ENCODE assay signal across 25 mouse cellular contexts in the genomic region with DNA sequence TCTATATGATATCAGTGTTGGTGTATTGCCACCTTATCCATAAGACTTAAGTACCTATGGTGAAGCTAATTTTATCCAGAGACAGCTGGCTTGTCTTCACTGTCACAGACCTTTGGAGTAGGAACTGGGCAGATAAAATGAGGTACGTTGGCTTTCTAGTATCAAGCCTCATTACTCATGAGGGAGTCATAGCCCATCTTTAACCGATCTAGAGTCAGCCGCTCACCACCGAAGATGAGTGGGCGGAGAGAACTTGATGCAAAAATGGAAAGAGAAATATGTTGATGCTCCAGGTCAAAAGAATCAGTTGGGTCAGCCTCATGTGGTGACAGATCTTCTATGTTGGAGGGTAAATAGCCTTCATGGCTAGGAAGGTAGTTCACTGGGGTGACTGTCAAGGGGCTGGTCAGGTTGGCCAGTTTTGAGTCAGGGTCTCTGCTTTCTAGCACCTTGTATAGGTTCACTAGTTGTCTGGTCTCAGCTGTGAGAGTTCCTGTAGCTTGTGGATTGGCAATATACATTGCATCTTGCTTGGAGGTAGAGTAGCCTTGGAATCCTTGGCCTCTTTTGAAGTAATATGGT. TPM values are rescaled to one million over a fixed set of nuclear protein-coding genes. Genes with fewer than 3 reads are reported as not detected.
DNase-seq lines count a peak whose midpoint lies in the region; ATAC-seq and TF ChIP-seq lines count a peak whose summit lies in the region.
"Had no signal": no experiment of that assay in that cellular context is flagged by ENCODE, and none has a peak within 500 bp of the region (broad histone marks: within the 10 kb centered on the region; RNA-seq: fewer than 3 reads in every experiment).

No protein-coding gene starts in this region.

- H3K9me3 ChIP-seq in hindbrain, embryonic 11.5 days (ENCODE audit: control insufficient read depth, low read length), result no peaks in the 10 kb centered on the region
- H3K9me3 ChIP-seq in hindbrain, postnatal 0 days (ENCODE audit: low read length), result no peaks in the 10 kb centered on the region
- H3K9me3 ChIP-seq in midbrain, embryonic 11.5 days (ENCODE audit: control insufficient read depth, low read length), result no peaks in the 10 kb centered on the region
- no peaks in the 10 kb centered on the region for H3K9me3 ChIP-seq in midbrain, embryonic 14.5 days (ENCODE audit: control insufficient read depth, low read length)
- H3K9me3 ChIP-seq: heart, embryonic 13.5 days; hindbrain, embryonic 12.5 days; kidney, embryonic 15.5 days; midbrain, embryonic 15.5 days; neural tube, embryonic 13.5 days had no signal

- no peak overlapping the region for H3K9ac ChIP-seq in hindbrain, embryonic 11.5 days (ENCODE audit: low read depth, low read length)
- no peak overlapping the region for H3K9ac ChIP-seq in hindbrain, postnatal 0 days (replicated peaks; ENCODE audit: low read length)
- H3K9ac ChIP-seq in midbrain, embryonic 11.5 days (ENCODE audit: low read length), result no peak overlapping the region
- H3K9ac ChIP-seq in midbrain, embryonic 14.5 days (replicated peaks; ENCODE audit: low read length), result no peak overlapping the region
- H3K9ac ChIP-seq: heart, embryonic 13.5 days; hindbrain, embryonic 12.5 days; kidney, embryonic 15.5 days; liver, embryonic 14.5 days; midbrain, embryonic 15.5 days; neural tube, embryonic 13.5 days had no signal

- DNase-seq in hindbrain, embryonic 11.5 days (ENCODE audit: low spot score), result no peak
- DNase-seq in hindbrain, postnatal 0 days (ENCODE audit: low spot score), result no peak
- DNase-seq in midbrain, embryonic 11.5 days (ENCODE audit: low spot score, missing footprints), result no peak
- DNase-seq in midbrain, embryonic 14.5 days, result no peak
- no peak for DNase-seq in kidney, adult 18-20 months
- no peak for DNase-seq in right cerebral cortex, postnatal 36 days (ENCODE audit: low spot score in 2 of 2)
- DNase-seq: adrenal gland, adult 2 months; cerebellum, adult 11 months; cerebellum, adult 9-11 months; gastrocnemius, postnatal 10 days; heart, adult 11 months; heart, postnatal 14 days; kidney, postnatal 36 days; layer of hippocampus, postnatal 36 days; lung, postnatal 10 days had no signal

- no peak overlapping the region for H3ac ChIP-seq in myocyte (ENCODE audit: control insufficient read depth, insufficient read length)

- no peak for TF ChIP-seq CTCF in hindbrain, postnatal 0 days (IDR thresholded peaks at IDR 0.05; ENCODE audit: low read depth)

- 0 out of 2 replicates have a peak, but pooled peaks have one; percentile 13 for ATAC-seq in hindbrain, embryonic 11.5 days (ENCODE audit: low FRiP score)
- ATAC-seq in hindbrain, postnatal 0 days, result no peak
- 0 out of 2 replicates have a peak, but pooled peaks have one; percentile 9 for ATAC-seq in midbrain, embryonic 11.5 days (ENCODE audit: low FRiP score)
- ATAC-seq in midbrain, embryonic 14.5 days (ENCODE audit: low FRiP score, low TSS enrichment), result no peak
- peak; percentile 15 for ATAC-seq in inflammation-experienced regulatory T-cells, adult 6 months
- ATAC-seq: midbrain, embryonic 15.5 days; Patski had no signal

- TF ChIP-seq POLR2A in myocyte (IDR thresholded peaks at IDR 0.05; ENCODE audit: insufficient read length, low read depth), result no peak

- peaks cover 5% of the 10 kb centered on the region for H3K79me2 ChIP-seq in myocyte (ENCODE audit: control insufficient read depth, insufficient read depth)

- no peaks in the 10 kb centered on the region for H3K4me1 ChIP-seq in hindbrain, embryonic 11.5 days (replicated peaks; ENCODE audit: control insufficient read depth, insufficient read depth, low read length)
- H3K4me1 ChIP-seq in hindbrain, postnatal 0 days (ENCODE audit: insufficient read depth, low read length), result no peaks in the 10 kb centered on the region
- no peaks in the 10 kb centered on the region for H3K4me1 ChIP-seq in midbrain, embryonic 11.5 days (ENCODE audit: control insufficient read depth, insufficient read depth, low read length)
- H3K4me1 ChIP-seq in midbrain, embryonic 14.5 days (ENCODE audit: control insufficient read depth, insufficient read depth, low read length), result no peaks in the 10 kb centered on the region
- H3K4me1 ChIP-seq: hindbrain, embryonic 12.5 days; kidney, embryonic 15.5 days; midbrain, embryonic 15.5 days; neural tube, embryonic 13.5 days had no signal

- 91% methylated on average over 5 of the region's 5 CpGs for WGBS in hindbrain, embryonic 11.5 days
- 92% methylated on average over 5 of the region's 5 CpGs for WGBS in hindbrain, postnatal 0 days
- 92% methylated on average over 5 of the region's 5 CpGs for WGBS in midbrain, embryonic 11.5 days
- WGBS in midbrain, embryonic 14.5 days, result 93% methylated on average over 5 of the region's 5 CpGs

- no peaks in the 10 kb centered on the region for H3K27me3 ChIP-seq in hindbrain, embryonic 11.5 days (ENCODE audit: control insufficient read depth, insufficient read depth, low read length)
- no peaks in the 10 kb centered on the region for H3K27me3 ChIP-seq in hindbrain, postnatal 0 days (ENCODE audit: insufficient read depth, low read length)
- no peaks in the 10 kb centered on the region for H3K27me3 ChIP-seq in midbrain, embryonic 11.5 days (ENCODE audit: control insufficient read depth, insufficient read depth, low read length)
- H3K27me3 ChIP-seq in midbrain, embryonic 14.5 days (ENCODE audit: control insufficient read depth, insufficient read depth, low read length), result no peaks in the 10 kb centered on the region
- no peaks in the 10 kb centered on the region for H3K27me3 ChIP-seq in myocyte (ENCODE audit: control insufficient read depth, insufficient read depth, insufficient read length)
- H3K27me3 ChIP-seq: heart, embryonic 13.5 days; hindbrain, embryonic 12.5 days; kidney, embryonic 15.5 days; midbrain, embryonic 15.5 days; neural tube, embryonic 13.5 days; Patski had no signal

- no peak overlapping the region for H3K4me3 ChIP-seq in hindbrain, embryonic 11.5 days (ENCODE audit: low read depth, low read length)
- H3K4me3 ChIP-seq in hindbrain, postnatal 0 days (ENCODE audit: low read length), result no peak overlapping the region
- H3K4me3 ChIP-seq in midbrain, embryonic 11.5 days (ENCODE audit: low read depth, low read length), result no peak overlapping the region
- no peak overlapping the region for H3K4me3 ChIP-seq in midbrain, embryonic 14.5 days (replicated peaks; ENCODE audit: low read depth, low read length)
- H3K4me3 ChIP-seq in myocyte, result no peak overlapping the region
- H3K4me3 ChIP-seq: heart, embryonic 13.5 days; hindbrain, embryonic 12.5 days; kidney, embryonic 15.5 days; midbrain, embryonic 15.5 days; neural tube, embryonic 13.5 days had no signal

- H3K4me2 ChIP-seq in hindbrain, embryonic 11.5 days (replicated peaks; ENCODE audit: low read depth, low read length), result no peak overlapping the region
- no peak overlapping the region for H3K4me2 ChIP-seq in hindbrain, postnatal 0 days (ENCODE audit: low read depth, low read length)
- no peak overlapping the region for H3K4me2 ChIP-seq in midbrain, embryonic 11.5 days
- H3K4me2 ChIP-seq in midbrain, embryonic 14.5 days (ENCODE audit: low read length), result no peak overlapping the region
- no peak overlapping the region for H3K4me2 ChIP-seq in myocyte (ENCODE audit: low read depth)
- H3K4me2 ChIP-seq: heart, embryonic 13.5 days; hindbrain, embryonic 12.5 days; kidney, embryonic 15.5 days; midbrain, embryonic 15.5 days; neural tube, embryonic 13.5 days had no signal

- no peaks in the 10 kb centered on the region for H3K36me3 ChIP-seq in hindbrain, embryonic 11.5 days (ENCODE audit: control insufficient read depth, insufficient read depth, low read length)
- H3K36me3 ChIP-seq in hindbrain, postnatal 0 days (ENCODE audit: insufficient read depth, low read length), result peaks cover 3% of the 10 kb centered on the region; the same call in 1 of the 2 replicates
- no peaks in the 10 kb centered on the region; the same call in 1 of the 2 replicates for H3K36me3 ChIP-seq in midbrain, embryonic 11.5 days (ENCODE audit: control insufficient read depth, insufficient read depth, low read length)
- H3K36me3 ChIP-seq in midbrain, embryonic 14.5 days (ENCODE audit: control insufficient read depth, insufficient read depth, low read length), result peaks cover 5% of the 10 kb centered on the region
- H3K36me3 ChIP-seq in myocyte (ENCODE audit: control insufficient read depth, insufficient read depth), result peaks cover 26% of the 10 kb centered on the region

- no peak overlapping the region for H3K27ac ChIP-seq in hindbrain, embryonic 11.5 days (ENCODE audit: low read depth, low read length)
- no peak overlapping the region for H3K27ac ChIP-seq in hindbrain, postnatal 0 days
- H3K27ac ChIP-seq in midbrain, embryonic 11.5 days (ENCODE audit: low read depth, low read length), result no peak overlapping the region
- H3K27ac ChIP-seq in midbrain, embryonic 14.5 days (replicated peaks; ENCODE audit: low read depth, low read length), result no peak overlapping the region
- H3K27ac ChIP-seq: heart, embryonic 13.5 days; hindbrain, embryonic 12.5 days; kidney, embryonic 15.5 days; liver, embryonic 14.5 days; midbrain, embryonic 15.5 days; neural tube, embryonic 13.5 days; stomach, postnatal 0 days had no signal

TF ChIP-seq in myocyte, 11 proteins besides CTCF, POLR2A, EP300 and RAD21:
- TF ChIP-seq POLR2AphosphoS2 (IDR thresholded peaks at IDR 0.05; ENCODE audit: insufficient read length, low read depth) (peak; percentile 36), MYOD1 (IDR thresholded peaks at IDR 0.05; ENCODE audit: control insufficient read depth in 1 of 3, insufficient read length in 2 of 3, low read depth in 2 of 3) (no peak)

RNA-seq across cellular contexts. Expression of a gene that starts 54.2 kb away (rescaled TPM):
- 546 and 563 TPM in 2 replicates for polyA plus RNA-seq in hindbrain, embryonic 11.5 days (2014; fragmentation: Nextera tagmentation; extraction: Ambion mirVana)
- 134 and 177 TPM in 2 replicates for total RNA-seq in hindbrain, postnatal 0 days (2014; rRNA removed)
- polyA plus RNA-seq in hindbrain, postnatal 0 days (2015; fragmentation: Nextera tagmentation; extraction: Ambion mirVana), result 283 and 302 TPM in 2 replicates
- polyA plus RNA-seq in midbrain, embryonic 11.5 days (2014; fragmentation: Nextera tagmentation; extraction: Ambion mirVana), result 547 and 588 TPM in 2 replicates
- 325 and 337 TPM in 2 replicates for polyA plus RNA-seq in midbrain, embryonic 14.5 days (2014; fragmentation: Nextera tagmentation; extraction: Ambion mirVana)
- polyA plus RNA-seq in inflammation-experienced regulatory T-cells, adult 6 months (2017; shearing (Covaris generic)), result 100 to 1,000 TPM; 239 to 299 (median 256) TPM
- polyA plus RNA-seq in myocyte (2012; fragmentation: generic; extraction: Trizol), result 379 TPM

Comparison
In these comparisons a context has a peak if more than half of its experiments do, and no peak if none do; other contexts are left out.
1. ATAC-seq: peak in hindbrain, embryonic 11.5 days (single experiment), midbrain, embryonic 11.5 days (single experiment) and inflammation-experienced regulatory T-cells, adult 6 months (single experiment); none in hindbrain, postnatal 0 days (single experiment) and midbrain, embryonic 14.5 days (single experiment).